27 mouse cellular contexts compared by ENCODE assay signal in the genomic region with DNA sequence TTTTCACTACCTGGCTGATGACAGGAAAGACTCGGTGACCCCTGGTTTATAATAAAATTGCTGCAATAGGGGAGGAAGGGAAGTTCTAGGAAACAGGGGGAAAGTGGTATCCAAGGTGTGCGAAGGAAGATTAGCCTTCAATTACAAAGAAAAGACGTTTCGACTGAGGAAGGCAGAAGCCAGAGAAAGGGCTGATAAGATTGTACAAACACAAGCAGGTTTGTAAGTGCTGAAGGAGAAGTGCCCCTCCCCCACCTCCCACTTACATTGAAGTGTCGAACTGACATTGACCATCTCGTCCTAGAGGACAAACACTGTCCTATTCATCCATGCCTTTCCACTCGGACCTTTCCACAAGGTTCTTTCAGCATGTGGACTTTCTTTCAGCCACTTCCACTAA.
DNase-seq lines count a peak whose midpoint lies in the region; ATAC-seq lines count a peak whose summit lies in the region.
"Had no signal": no experiment of that assay in that cellular context is flagged by ENCODE, and none has a peak within 500 bp of the region (broad histone marks: within the 10 kb centered on the region; RNA-seq: fewer than 3 reads in every experiment).

No protein-coding gene starts in this region.

- H3K4me1 ChIP-seq in heart, embryonic 11.5 days (ENCODE audit: control insufficient read depth, insufficient read depth, low read length) = peaks cover 9% of the 10 kb centered on the region; the same call in 1 of the 2 replicates
- H3K4me1 ChIP-seq in liver, embryonic 12.5 days = peaks cover 24% of the 10 kb centered on the region
- H3K4me1 ChIP-seq in kidney, embryonic 15.5 days = peaks cover 13% of the 10 kb centered on the region
- peaks cover 15% of the 10 kb centered on the region for H3K4me1 ChIP-seq in hindbrain, embryonic 10.5 days (replicated peaks)
- H3K4me1 ChIP-seq: embryonic facial prominence, embryonic 13.5 days; intestine, embryonic 15.5 days had no signal

- no peak for ATAC-seq in heart, embryonic 11.5 days (replicated peaks; ENCODE audit: insufficient number of reproducible peaks, low FRiP score, low TSS enrichment)
- ATAC-seq in liver, embryonic 12.5 days = peak; percentile 68; the same call in 1 of the 2 replicates
- ATAC-seq in kidney, embryonic 15.5 days (replicated peaks; ENCODE audit: low FRiP score) = no peak
- ATAC-seq: forebrain, embryonic 15.5 days; hindbrain, embryonic 16.5 days; intestine, embryonic 15.5 days had no signal

- no peaks in the 10 kb centered on the region for H3K27me3 ChIP-seq in heart, embryonic 11.5 days (ENCODE audit: control insufficient read depth, insufficient read depth, low read length)
- H3K27me3 ChIP-seq in liver, embryonic 12.5 days (replicated peaks) = no peaks in the 10 kb centered on the region; the same call in 1 of the 2 replicates
- no peaks in the 10 kb centered on the region for H3K27me3 ChIP-seq in kidney, embryonic 15.5 days
- H3K27me3 ChIP-seq in hindbrain, embryonic 10.5 days (ENCODE audit: insufficient read depth, poor library complexity, severe bottlenecking) = no peaks in the 10 kb centered on the region
- H3K27me3 ChIP-seq: CH12.LX; forebrain, embryonic 12.5 days; forebrain, embryonic 15.5 days; hindbrain, embryonic 13.5 days; intestine, embryonic 15.5 days had no signal

- WGBS in heart, embryonic 11.5 days (ENCODE audit: insufficient replicate concordance) = 14% methylated on average over 7 of the region's 7 CpGs
- 9% methylated on average over 7 of the region's 7 CpGs for WGBS in liver, embryonic 12.5 days (ENCODE audit: insufficient replicate concordance)
- WGBS in kidney, embryonic 15.5 days = 63% methylated on average over 7 of the region's 7 CpGs
- whole genome bisulfite sequencing in hindbrain, embryonic 10.5 days = 71% methylated on average over 7 of the region's 7 CpGs

- intact Hi-C loops in heart, postnatal 14 days (cut with DNase I) = no loop called here

- no peaks in the 10 kb centered on the region for H3K36me3 ChIP-seq in heart, embryonic 11.5 days (ENCODE audit: control insufficient read depth, insufficient read depth, low read length)
- no peaks in the 10 kb centered on the region for H3K36me3 ChIP-seq in liver, embryonic 12.5 days
- H3K36me3 ChIP-seq in kidney, embryonic 15.5 days = no peaks in the 10 kb centered on the region
- 0 out of 2 replicates have a peak, but pooled peaks cover 8% of the 10 kb centered on the region for H3K36me3 ChIP-seq in hindbrain, embryonic 10.5 days
- H3K36me3 ChIP-seq: embryonic facial prominence, embryonic 10.5 days; embryonic facial prominence, embryonic 13.5 days; forebrain, embryonic 12.5 days; forebrain, embryonic 15.5 days; heart, embryonic 13.5 days; hindbrain, embryonic 13.5 days; intestine, embryonic 15.5 days had no signal

- no peak for DNase-seq in heart, postnatal 14 days
- DNase-seq in MEL-GATA-1-ER (ENCODE audit: extremely low read depth, low read depth) = peak; percentile 12
- no peak for DNase-seq in hindbrain, embryonic 10.5 days (ENCODE audit: low spot score)
- DNase-seq: adrenal gland, postnatal 10 days; adrenal gland, postnatal 36 days; B cell, adult 2 months; cerebellum, adult 11-12 months; cerebellum, adult 8-10 months; cerebellum, postnatal 10 days; cerebellum, postnatal 36 days; embryo, embryonic 11 days; gastrocnemius, postnatal 10 days; gastrocnemius, postnatal 36 days; kidney, adult 11 months had no signal

- peak overlapping the region; percentile 34 for H3K4me2 ChIP-seq in heart, embryonic 11.5 days
- peak overlapping the region; percentile 23 for H3K4me2 ChIP-seq in liver, embryonic 12.5 days
- H3K4me2 ChIP-seq in kidney, embryonic 15.5 days = no peak overlapping the region
- H3K4me2 ChIP-seq: embryonic facial prominence, embryonic 13.5 days; forebrain, embryonic 12.5 days; forebrain, embryonic 15.5 days; heart, embryonic 13.5 days; hindbrain, embryonic 13.5 days; intestine, embryonic 15.5 days had no signal

- no peaks in the 10 kb centered on the region for H3K9me3 ChIP-seq in heart, embryonic 11.5 days (replicated peaks; ENCODE audit: control insufficient read depth, low read length)
- H3K9me3 ChIP-seq in liver, embryonic 12.5 days (replicated peaks) = no peaks in the 10 kb centered on the region
- no peaks in the 10 kb centered on the region for H3K9me3 ChIP-seq in kidney, embryonic 15.5 days (replicated peaks)
- H3K9me3 ChIP-seq in hindbrain, embryonic 10.5 days = no peaks in the 10 kb centered on the region
- H3K9me3 ChIP-seq: embryonic facial prominence, embryonic 10.5 days; embryonic facial prominence, embryonic 13.5 days; forebrain, embryonic 12.5 days; forebrain, embryonic 15.5 days; heart, embryonic 13.5 days; hindbrain, embryonic 13.5 days; intestine, embryonic 15.5 days had no signal

- H3K27ac ChIP-seq in heart, embryonic 11.5 days (ENCODE audit: low read depth, low read length) = no peak overlapping the region
- no peak overlapping the region for H3K27ac ChIP-seq in liver, embryonic 12.5 days
- H3K27ac ChIP-seq in kidney, embryonic 15.5 days = no peak overlapping the region
- no peak overlapping the region for H3K27ac ChIP-seq in hindbrain, embryonic 10.5 days
- H3K27ac ChIP-seq: embryonic facial prominence, embryonic 10.5 days; embryonic facial prominence, embryonic 13.5 days; forebrain, embryonic 12.5 days; forebrain, embryonic 15.5 days; heart, embryonic 13.5 days; hindbrain, embryonic 13.5 days; intestine, embryonic 15.5 days had no signal

- H3K4me3 ChIP-seq in heart, embryonic 11.5 days (ENCODE audit: low read depth, low read length) = no peak overlapping the region
- no peak overlapping the region for H3K4me3 ChIP-seq in liver, embryonic 12.5 days
- no peak overlapping the region for H3K4me3 ChIP-seq in kidney, embryonic 15.5 days (replicated peaks)
- no peak overlapping the region for H3K4me3 ChIP-seq in hindbrain, embryonic 10.5 days
- H3K4me3 ChIP-seq: embryonic facial prominence, embryonic 10.5 days; embryonic facial prominence, embryonic 13.5 days; erythroblast, embryonic 14.5 days; forebrain, embryonic 12.5 days; forebrain, embryonic 15.5 days; heart, embryonic 13.5 days; hindbrain, embryonic 13.5 days; intestine, embryonic 15.5 days had no signal

- no peak overlapping the region for H3K9ac ChIP-seq in heart, embryonic 11.5 days (ENCODE audit: low read depth, low read length)
- H3K9ac ChIP-seq in liver, embryonic 12.5 days = no peak overlapping the region
- H3K9ac ChIP-seq in kidney, embryonic 15.5 days = no peak overlapping the region
- H3K9ac ChIP-seq: embryonic facial prominence, embryonic 13.5 days; forebrain, embryonic 12.5 days; forebrain, embryonic 15.5 days; heart, embryonic 13.5 days; hindbrain, embryonic 13.5 days; intestine, embryonic 15.5 days had no signal
